Mouse (Mus musculus) heart, postnatal 0 days (tissue): Measurements from ENCODE around the gene Hmga1. TPM values are rescaled to one million over a fixed set of nuclear protein-coding genes. Genes with fewer than 3 reads are reported as not detected.

Experiments
- ATAC-seq: fragments of 200-750 bp; cut with Nextera tagmentation; 2 replicates; pipeline ENCODE4 v1.8.0; 2017; ENCODE audit warnings: low read depth, moderate number of reproducible peaks, moderate library complexity; ENCODE audit not compliant: insufficient read depth
- DNase-seq: peaks from one replicate; pipeline ENCODE4 v3.0.0-alpha.2; 2016; ENCODE audit warnings: low spot score
- H3K27ac ChIP-seq: fragments of 300-500 bp; sonication (generic); 2 replicates; pipeline ENCODE4 v1.5.1; 2014; ENCODE audit warnings: low read depth, mild to moderate bottlenecking
- H3K27me3 ChIP-seq: fragments of 300-500 bp; sonication (generic); 2 replicates; pipeline ENCODE4 v1.6.1; 2014; ENCODE audit warnings: low read length, mixed read lengths; ENCODE audit not compliant: control insufficient read depth, insufficient read depth
- H3K36me3 ChIP-seq: fragments of 300-500 bp; sonication (generic); replicated peaks from 2 replicates; pipeline ENCODE4 v1.6.1; 2014; ENCODE audit warnings: low read length, mixed read lengths; ENCODE audit not compliant: control insufficient read depth, insufficient read depth
- H3K4me1 ChIP-seq: fragments of 300-500 bp; sonication (generic); 2 replicates; pipeline ENCODE4 v1.6.1; 2014; ENCODE audit warnings: antibody characterized with exemption; ENCODE audit not compliant: control insufficient read depth, insufficient read depth
- H3K4me2 ChIP-seq: fragments of 300-500 bp; sonication (generic); 2 replicates; pipeline ENCODE4 v1.6.1; 2014; ENCODE audit warnings: low read depth, mild to moderate bottlenecking, low read length, moderate library complexity
- H3K4me3 ChIP-seq: fragments of 300-500 bp; sonication (generic); 2 replicates; pipeline ENCODE4 v1.5.1; 2014; ENCODE audit warnings: low read depth, low read length
- H3K9ac ChIP-seq: fragments of 300-500 bp; sonication (generic); replicated peaks from 2 replicates; pipeline ENCODE4 v1.6.1; 2014; ENCODE audit warnings: low read depth, low read length, mixed read lengths
- H3K9me3 ChIP-seq: fragments of 300-500 bp; sonication (generic); replicated peaks from 2 replicates; pipeline ENCODE4 v1.6.1; 2016; ENCODE audit warnings: low read length; ENCODE audit not compliant: control insufficient read depth
- CTCF ChIP-seq: IDR thresholded peaks from 2 replicates; pipeline ENCODE4 v1.5.1; 2016; ENCODE audit warnings: antibody characterized with exemption, control low read depth, low read depth
- EP300 ChIP-seq: IDR thresholded peaks from 2 replicates; pipeline ENCODE4 v1.6.1; 2016; ENCODE audit warnings: antibody characterized with exemption, low read depth
- WGBS: fragments of 180-500 bp; shearing (Covaris S2); extraction: QIAGEN DNeasy Blood & Tissue Kit; methylation state at CpG from one replicate; pipeline ENCODE4 v1.1.7; 2014; 5-methylcytosine and 5-hydroxymethylcytosine counted together
- polyA plus RNA-seq: library from polyadenylated mRNA; unstranded; fragments of >200 nt; fragmentation: Nextera tagmentation; extraction: Ambion mirVana; gene quantifications from 2 replicates; pipeline ENCODE4 v1.2.1, GENCODE M21; 2015
- total RNA-seq: library from RNA; depleted of rRNA; stranded (reverse); fragments of >200 nt; gene quantifications from 2 replicates; pipeline ENCODE4 v1.2.3, GENCODE M21; 2014; ENCODE audit warnings: low replicate concordance

Hmga1 gene
- total and polyA plus RNA-seq, 2 experiments from 2014 or later: 59.7 to 108 TPM

- no peaks in the 10 kb centered on the region for H3K27me3 ChIP-seq
- ATAC-seq (peak; percentile 32; the same call in 1 of the 2 replicates), DNase-seq (no peak)
- no peaks in the 10 kb centered on the region for H3K9me3 ChIP-seq
- WGBS: 39% methylated on average over 15 of the region's 15 CpGs
- peaks cover 53% of the 10 kb centered on the region for H3K4me1 ChIP-seq
- peak overlapping the region; percentile 31 for H3K4me2 ChIP-seq
- H3K4me3 ChIP-seq: no peak overlapping the region
- H3K27ac ChIP-seq: peak overlapping the region; percentile 91
- no peak for TF ChIP-seq EP300
- no peak for TF ChIP-seq CTCF
- H3K36me3 ChIP-seq: peaks cover 22% of the 10 kb centered on the region
- peak overlapping the region; percentile 30; the same call in 1 of the 2 replicates for H3K9ac ChIP-seq
Observed at GRCm38 (mm10) chr17:27595659-27596375, 39.5 kb downstream of the Hmga1 start.

GRCm38 (mm10) chr17:27596376-27597190 lies 40.3 kb downstream of the Hmga1 start:
- Histone ChIP-seq H3K4me3 (no peak overlapping the region), H3K9ac (peak overlapping the region; percentile 33), H3K4me2 (peak overlapping the region; percentile 31; the same call in 1 of the 2 replicates), H3K4me1 (peaks cover 54% of the 10 kb centered on the region), H3K27ac (peak overlapping the region; percentile 91), H3K27me3 (no peaks in the 10 kb centered on the region), H3K36me3 (peaks cover 22% of the 10 kb centered on the region), H3K9me3 (no peaks in the 10 kb centered on the region)
- TF ChIP-seq EP300 (peak; percentile 69), CTCF (no peak)
- peak; percentile 87 for DNase-seq
- peak; percentile 79 for ATAC-seq
- 36% methylated on average over 21 of the region's 21 CpGs for WGBS

DNA sequence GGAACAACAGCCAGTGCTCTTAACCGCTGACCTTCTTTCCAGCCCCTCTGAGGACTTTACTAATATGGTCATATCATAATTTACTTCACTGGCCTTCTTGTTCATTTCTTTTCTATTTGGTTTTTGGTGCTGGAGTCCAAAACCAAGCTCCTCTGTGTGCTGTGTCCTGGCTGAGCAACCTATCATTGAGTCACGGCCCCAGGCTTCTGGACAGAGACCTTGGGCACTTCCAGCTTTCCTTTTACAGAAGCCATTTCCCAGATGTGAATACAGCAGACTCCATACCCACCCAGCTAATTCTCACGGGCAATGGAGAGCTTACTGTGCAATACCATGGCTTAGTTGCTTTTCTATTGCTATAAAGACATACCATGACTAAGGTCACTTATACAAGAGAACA lies 44.0 kb downstream of the Hmga1 start:
- WGBS: 75% methylated on average over 3 of the region's 3 CpGs
- no peak for ATAC-seq
- H3K4me1 ChIP-seq: peaks cover 82% of the 10 kb centered on the region

DNA sequence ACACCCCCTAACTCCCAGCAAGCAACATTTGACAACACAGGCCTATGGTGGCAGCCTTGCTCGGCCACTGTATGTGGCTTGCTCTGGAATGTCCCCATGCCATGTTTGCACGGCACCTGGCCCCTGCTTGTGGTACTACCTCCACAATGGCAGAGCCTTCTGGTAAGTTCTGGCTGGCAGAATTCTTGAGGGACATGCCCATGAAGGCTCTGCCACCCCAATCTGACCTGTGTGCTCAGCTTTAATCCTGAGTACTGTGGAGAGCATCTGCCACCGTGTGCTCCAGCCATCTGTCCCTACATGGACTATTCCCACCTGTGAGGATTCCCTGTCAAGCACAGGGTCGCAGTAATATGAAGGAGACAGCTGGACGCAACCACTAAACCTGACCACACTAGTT lies 44.6 kb downstream of the Hmga1 start:
- H3K9me3 ChIP-seq: no peaks in the 10 kb centered on the region
- H3K27me3 ChIP-seq: no peaks in the 10 kb centered on the region
- WGBS: 68% methylated on average over 5 of the region's 5 CpGs
- no peak overlapping the region; the same call in 1 of the 2 replicates for H3K9ac ChIP-seq
- ATAC-seq (no peak), DNase-seq (no peak)
- H3K4me1 ChIP-seq: peaks cover 80% of the 10 kb centered on the region
- TF ChIP-seq EP300 (no peak), CTCF (no peak)
- H3K36me3 ChIP-seq: no peaks in the 10 kb centered on the region
- H3K4me2 ChIP-seq: no peak overlapping the region
- peak overlapping the region; percentile 62 for H3K27ac ChIP-seq
- H3K4me3 ChIP-seq: no peak overlapping the region

More for the DNA sequence above, 44.0 kb downstream of the Hmga1 start:
- H3K9me3 ChIP-seq: no peaks in the 10 kb centered on the region
- no peaks in the 10 kb centered on the region for H3K27me3 ChIP-seq
- DNase-seq: no peak
- TF ChIP-seq EP300: no peak
- no peak for TF ChIP-seq CTCF
- no peak overlapping the region for H3K9ac ChIP-seq
- peak overlapping the region; percentile 62 for H3K27ac ChIP-seq
- H3K4me3 ChIP-seq: no peak overlapping the region
- H3K36me3 ChIP-seq: no peaks in the 10 kb centered on the region; the same call in 1 of the 2 replicates
- no peak overlapping the region for H3K4me2 ChIP-seq

- Histone ChIP-seq H3K9me3 (no peaks in the 10 kb centered on the region), H3K27me3 (no peaks in the 10 kb centered on the region), H3K9ac (no peak overlapping the region), H3K4me1 (peaks cover 72% of the 10 kb centered on the region), H3K4me3 (no peak overlapping the region), H3K36me3 (peaks cover 6% of the 10 kb centered on the region; the same call in 1 of the 2 replicates), H3K4me2 (no peak overlapping the region; the same call in 1 of the 2 replicates), H3K27ac (peak overlapping the region; percentile 87)
- DNase-seq (no peak), ATAC-seq (no peak)
- 78% methylated on average over 2 of the region's 2 CpGs for WGBS
- no peak for TF ChIP-seq EP300
- TF ChIP-seq CTCF: no peak
Observed at GRCm38 (mm10) chr17:27603036-27603435, 46.7 kb downstream of the Hmga1 start.
